Mouse (Mus musculus) limb, embryonic 15.5 days (tissue): ENCODE data around the gene Map7d1. TPM values are rescaled to one million over a fixed set of nuclear protein-coding genes. Genes with fewer than 3 reads are reported as not detected.

Experiments
- ATAC-seq: fragments of 200-750 bp; cut with Nextera tagmentation; 2 replicates; pipeline ENCODE4 v1.8.0; 2017; ENCODE audit warnings: low read depth, moderate TSS enrichment; ENCODE audit not compliant: insufficient number of reproducible peaks, low FRiP score, low TSS enrichment
- H3K27ac ChIP-seq: fragments of 300-500 bp; sonication (generic); 2 replicates; pipeline ENCODE4 v1.5.1; 2015; ENCODE audit warnings: moderate library complexity, mild to moderate bottlenecking, inconsistent platforms
- H3K27me3 ChIP-seq: fragments of 300-500 bp; sonication (generic); 2 replicates; pipeline ENCODE4 v1.6.1; 2015; ENCODE audit warnings: inconsistent platforms
- H3K36me3 ChIP-seq: fragments of 300-500 bp; sonication (generic); 2 replicates; pipeline ENCODE4 v1.6.1; 2015; ENCODE audit warnings: inconsistent platforms
- H3K4me1 ChIP-seq: fragments of 300-500 bp; sonication (generic); 2 replicates; pipeline ENCODE4 v1.6.1; 2015; ENCODE audit warnings: inconsistent platforms
- H3K4me2 ChIP-seq: fragments of 300-500 bp; sonication (generic); 2 replicates; pipeline ENCODE4 v1.6.1; 2015; ENCODE audit warnings: mild to moderate bottlenecking, inconsistent platforms
- H3K4me3 ChIP-seq: fragments of 300-500 bp; sonication (generic); 2 replicates; pipeline ENCODE4 v1.5.1; 2015; ENCODE audit warnings: mild to moderate bottlenecking, inconsistent platforms
- H3K9ac ChIP-seq: fragments of 300-500 bp; sonication (generic); 2 replicates; pipeline ENCODE4 v1.6.1; 2015; ENCODE audit warnings: inconsistent platforms
- H3K9me3 ChIP-seq: fragments of 300-500 bp; sonication (generic); 2 replicates; pipeline ENCODE4 v1.6.1; 2016; ENCODE audit warnings: inconsistent platforms
- WGBS: fragments of 180-500 bp; shearing (Covaris S2); methylation state at CpG from one replicate; pipeline ENCODE4 v1.1.7; 2015; 5-methylcytosine and 5-hydroxymethylcytosine counted together
- polyA plus RNA-seq: library from polyadenylated mRNA; unstranded; fragments of >200 nt; fragmentation: Nextera tagmentation; extraction: Ambion mirVana; gene quantifications from 2 replicates; pipeline ENCODE4 v1.2.1, GENCODE M21; 2015

Map7d1 gene
- polyA plus RNA-seq, 1 experiment from 2014 or later, result 50.3 TPM

- peak overlapping the region; percentile 72 for H3K4me2 ChIP-seq
- peaks cover 61% of the 10 kb centered on the region for H3K4me1 ChIP-seq
- ATAC-seq, result no peak
- H3K9ac ChIP-seq, result 0 out of 2 replicates have a peak overlapping the region, but pooled peaks have one; percentile 14
- H3K4me3 ChIP-seq, result peak overlapping the region; percentile 98
- H3K27me3 ChIP-seq, result no peaks in the 10 kb centered on the region
- WGBS, result 72% methylated on average over 14 of the region's 14 CpGs
- H3K36me3 ChIP-seq, result peaks cover 5% of the 10 kb centered on the region; the same call in 1 of the 2 replicates
- no peaks in the 10 kb centered on the region for H3K9me3 ChIP-seq
- no peak overlapping the region for H3K27ac ChIP-seq
These were observed 2.4 kb downstream of the Map7d1 start for GRCm38 (mm10) chr4:126253637-126254272.

GRCm38 (mm10) chr4:126252411-126253237, 3.5 kb downstream of the Map7d1 start:
- Histone ChIP-seq H3K9ac (no peak overlapping the region), H3K4me3 (no peak overlapping the region), H3K4me1 (peaks cover 60% of the 10 kb centered on the region), H3K9me3 (no peaks in the 10 kb centered on the region), H3K27me3 (no peaks in the 10 kb centered on the region), H3K27ac (peak overlapping the region; percentile 33; the same call in 1 of the 2 replicates), H3K4me2 (0 out of 2 replicates have a peak overlapping the region, but pooled peaks have one; percentile 12), H3K36me3 (peaks cover 11% of the 10 kb centered on the region; the same call in 1 of the 2 replicates)
- no peak for ATAC-seq
- WGBS, result 77% methylated on average over 17 of the region's 17 CpGs

GRCm38 (mm10) chr4:126251655-126252254, 4.4 kb downstream of the Map7d1 start:
- H3K9me3 ChIP-seq, result no peaks in the 10 kb centered on the region
- H3K9ac ChIP-seq, result no peak overlapping the region
- WGBS, result 56% methylated on average over 11 of the region's 11 CpGs
- peaks cover 56% of the 10 kb centered on the region for H3K4me1 ChIP-seq
- peaks cover 17% of the 10 kb centered on the region; the same call in 1 of the 2 replicates for H3K36me3 ChIP-seq
- ATAC-seq, result no peak
- no peak overlapping the region for H3K4me3 ChIP-seq
- H3K4me2 ChIP-seq, result no peak overlapping the region
- no peaks in the 10 kb centered on the region for H3K27me3 ChIP-seq
- H3K27ac ChIP-seq, result peak overlapping the region; percentile 33

- 47% methylated on average over 4 of the region's 4 CpGs for WGBS
- H3K27me3 ChIP-seq, result no peaks in the 10 kb centered on the region
- H3K36me3 ChIP-seq, result peaks cover 20% of the 10 kb centered on the region; the same call in 1 of the 2 replicates
- H3K9ac ChIP-seq, result no peak overlapping the region
- no peak overlapping the region for H3K4me2 ChIP-seq
- no peaks in the 10 kb centered on the region for H3K9me3 ChIP-seq
- no peak for ATAC-seq
- H3K4me1 ChIP-seq, result peaks cover 56% of the 10 kb centered on the region
- H3K27ac ChIP-seq, result no peak overlapping the region; the same call in 1 of the 2 replicates
- H3K4me3 ChIP-seq, result no peak overlapping the region
These were observed 5.5 kb downstream of the Map7d1 start for GRCm38 (mm10) chr4:126250659-126251058.

GRCm38 (mm10) chr4:126248261-126248868, 7.8 kb downstream of the Map7d1 start:
- Histone ChIP-seq H3K4me1 (peaks cover 42% of the 10 kb centered on the region), H3K4me2 (no peak overlapping the region), H3K27ac (0 out of 2 replicates have a peak overlapping the region, but pooled peaks have one; percentile 33), H3K36me3 (peaks cover 24% of the 10 kb centered on the region), H3K4me3 (no peak overlapping the region), H3K9me3 (no peaks in the 10 kb centered on the region), H3K9ac (no peak overlapping the region), H3K27me3 (no peaks in the 10 kb centered on the region)
- WGBS, result 31% methylated on average over 11 of the region's 11 CpGs
- no peak for ATAC-seq

GRCm38 (mm10) chr4:126246202-126246889, 9.8 kb downstream of the Map7d1 start:
- ATAC-seq, result no peak
- Histone ChIP-seq H3K27me3 (no peaks in the 10 kb centered on the region), H3K4me1 (peaks cover 26% of the 10 kb centered on the region), H3K4me2 (no peak overlapping the region), H3K27ac (0 out of 2 replicates have a peak overlapping the region, but pooled peaks have one; percentile 47), H3K9me3 (no peaks in the 10 kb centered on the region), H3K4me3 (no peak overlapping the region), H3K9ac (no peak overlapping the region), H3K36me3 (peaks cover 39% of the 10 kb centered on the region)
- 70% methylated on average over 13 of the region's 13 CpGs for WGBS

- Histone ChIP-seq H3K27ac (no peak overlapping the region), H3K9ac (no peak overlapping the region)
These were observed 13.6 kb downstream of the Map7d1 start for GRCm38 (mm10) chr4:126242510-126242909.

GRCm38 (mm10) chr4:126241956-126242355, 14.2 kb downstream of the Map7d1 start:
- ATAC-seq, result no peak

More at GRCm38 (mm10) chr4:126242510-126242909, 13.6 kb downstream of the Map7d1 start:
- Histone ChIP-seq H3K9me3 (no peaks in the 10 kb centered on the region), H3K36me3 (peaks cover 61% of the 10 kb centered on the region), H3K4me3 (no peak overlapping the region), H3K4me2 (no peak overlapping the region), H3K27me3 (no peaks in the 10 kb centered on the region), H3K4me1 (peaks cover 21% of the 10 kb centered on the region)
- ATAC-seq, result no peak
- WGBS, result 84% methylated on average over 6 of the region's 6 CpGs

GRCm38 (mm10) chr4:126239862-126240475, 16.2 kb downstream of the Map7d1 start:
- no peak for ATAC-seq

More at GRCm38 (mm10) chr4:126241956-126242355, 14.2 kb downstream of the Map7d1 start:
- Histone ChIP-seq H3K4me1 (peaks cover 24% of the 10 kb centered on the region), H3K9ac (no peak overlapping the region), H3K4me3 (no peak overlapping the region), H3K27ac (no peak overlapping the region), H3K4me2 (no peak overlapping the region), H3K36me3 (peaks cover 61% of the 10 kb centered on the region), H3K9me3 (no peaks in the 10 kb centered on the region), H3K27me3 (no peaks in the 10 kb centered on the region)
- WGBS, result 52% methylated on average over 9 of the region's 9 CpGs

GRCm38 (mm10) chr4:126237721-126238242, 18.4 kb downstream of the Map7d1 start:
- Histone ChIP-seq H3K9ac (no peak overlapping the region), H3K27me3 (no peaks in the 10 kb centered on the region), H3K36me3 (peaks cover 94% of the 10 kb centered on the region), H3K4me3 (no peak overlapping the region), H3K9me3 (no peaks in the 10 kb centered on the region), H3K4me2 (no peak overlapping the region), H3K4me1 (peaks cover 28% of the 10 kb centered on the region), H3K27ac (peak overlapping the region; percentile 51; the same call in 1 of the 2 replicates)
- 0 out of 2 replicates have a peak, but pooled peaks have one; percentile 30 for ATAC-seq
- WGBS, result 53% methylated on average over 5 of the region's 5 CpGs

More at GRCm38 (mm10) chr4:126239862-126240475, 16.2 kb downstream of the Map7d1 start:
- no peak overlapping the region for H3K27ac ChIP-seq
- no peaks in the 10 kb centered on the region for H3K9me3 ChIP-seq
- no peak overlapping the region for H3K4me3 ChIP-seq
- H3K27me3 ChIP-seq, result no peaks in the 10 kb centered on the region
- H3K36me3 ChIP-seq, result peaks cover 78% of the 10 kb centered on the region
- 87% methylated on average over 13 of the region's 13 CpGs for WGBS
- H3K4me2 ChIP-seq, result no peak overlapping the region
- no peak overlapping the region for H3K9ac ChIP-seq
- H3K4me1 ChIP-seq, result peaks cover 26% of the 10 kb centered on the region
